Mouse (Mus musculus): Measurements from ENCODE around the gene Olfr1128. TPM values are rescaled to one million over a fixed set of nuclear protein-coding genes. Genes with fewer than 3 reads are reported as not detected.
"Not testable (repeated sequence)": the region's sequence is repeated elsewhere in the genome, so short reads cannot be mapped to it uniquely, and the experiment has no call there.

The Olfr1128 gene
- polyA plus RNA-seq, 1 experiment from 2014 or later, result not detected

GRCm38 (mm10) chr2:87506265-87506664 lies 39.1 kb downstream of the Olfr1128 start, which contains the start of gene Pramel6:
TSS of gene Pramel6 (plus strand) at chr2:87506565.
- Histone ChIP-seq H3K4me3 (ENCODE audit: low read length) (no peak within 1 kb of the TSS), H3K27ac (ENCODE audit: low read depth, low read length) (no peak within 1 kb of the TSS), H3K36me3 (ENCODE audit: control insufficient read depth, insufficient read depth, low read length) (no peaks in the 10 kb centered on the region), H3K9me3 (ENCODE audit: control insufficient read depth, low read length) (no peaks in the 10 kb centered on the region), H3K9ac (ENCODE audit: low read depth, low read length) (no peak within 1 kb of the TSS), H3K4me1 (ENCODE audit: control insufficient read depth, insufficient read depth, low read length) (no peaks in the 10 kb centered on the region), H3K27me3 (ENCODE audit: control insufficient read depth, insufficient read depth, low read length) (no peaks in the 10 kb centered on the region), H3K4me2 (replicated peaks; ENCODE audit: low read depth, low read length) (no peak within 1 kb of the TSS)
- ATAC-seq (ENCODE audit: low FRiP score, low TSS enrichment), result no peak
- 86% methylated on average over 6 of the region's 6 CpGs for WGBS

- not testable (repeated sequence) for H3K4me1 ChIP-seq (ENCODE audit: control insufficient read depth, insufficient read depth, low read length); ATAC-seq (ENCODE audit: low FRiP score, low TSS enrichment); H3K4me2 ChIP-seq (replicated peaks; ENCODE audit: low read depth, low read length); H3K4me3 ChIP-seq (ENCODE audit: low read length); H3K9ac ChIP-seq (ENCODE audit: low read depth, low read length); H3K9me3 ChIP-seq (ENCODE audit: control insufficient read depth, low read length); H3K27me3 ChIP-seq (ENCODE audit: control insufficient read depth, insufficient read depth, low read length); H3K27ac ChIP-seq (ENCODE audit: low read depth, low read length); H3K36me3 ChIP-seq (ENCODE audit: control insufficient read depth, insufficient read depth, low read length)
- 86% methylated on average over 4 of the region's 5 CpGs for WGBS
These were observed 48.3 kb downstream of the Olfr1128 start, which contains the start of gene Pramel7 for GRCm38 (mm10) chr2:87496993-87497392. TSS of gene Pramel7 (minus strand) at chr2:87497093.

Other genes starting within 250 kb of the Olfr1128 start
- not detected in 2 replicates for gene Olfr1118, start 238.0 kb downstream of the Olfr1128 start, polyA plus RNA-seq (2014; fragmentation: Nextera tagmentation; extraction: Ambion mirVana)
- not detected in 2 replicates for gene Olfr1120, start 190.7 kb downstream of the Olfr1128 start, polyA plus RNA-seq (2014; fragmentation: Nextera tagmentation; extraction: Ambion mirVana)
- not detected in 2 replicates for gene Olfr1121, start 175.6 kb downstream of the Olfr1128 start, polyA plus RNA-seq (2014; fragmentation: Nextera tagmentation; extraction: Ambion mirVana)
- gene Olfr1122, start 159.7 kb downstream of the Olfr1128 start, polyA plus RNA-seq (2014; fragmentation: Nextera tagmentation; extraction: Ambion mirVana), result not detected in 2 replicates
- gene Olfr1123, start 128.9 kb downstream of the Olfr1128 start, polyA plus RNA-seq (2014; fragmentation: Nextera tagmentation; extraction: Ambion mirVana), result not detected in 2 replicates
- 0.10 TPM in 1 of 2 replicates, not detected in the other for gene Olfr1124, start 115.3 kb downstream of the Olfr1128 start, polyA plus RNA-seq (2014; fragmentation: Nextera tagmentation; extraction: Ambion mirVana)
- gene Olfr1126, start 91.6 kb downstream of the Olfr1128 start, polyA plus RNA-seq (2014; fragmentation: Nextera tagmentation; extraction: Ambion mirVana), result not detected in 2 replicates
- gene Pramel7, start 48.4 kb downstream of the Olfr1128 start, polyA plus RNA-seq (2014; fragmentation: Nextera tagmentation; extraction: Ambion mirVana), result not detected in 2 replicates
- not detected in 2 replicates for gene Pramel6, start 39.0 kb downstream of the Olfr1128 start, polyA plus RNA-seq (2014; fragmentation: Nextera tagmentation; extraction: Ambion mirVana)
- gene Olfr153, start 13.7 kb downstream of the Olfr1128 start, polyA plus RNA-seq (2014; fragmentation: Nextera tagmentation; extraction: Ambion mirVana), result not detected in 2 replicates
- not detected in 2 replicates for gene Olfr1129, start 28.4 kb upstream of the Olfr1128 start, polyA plus RNA-seq (2014; fragmentation: Nextera tagmentation; extraction: Ambion mirVana)
- not detected in 2 replicates for gene Olfr1130, start 60.7 kb upstream of the Olfr1128 start, polyA plus RNA-seq (2014; fragmentation: Nextera tagmentation; extraction: Ambion mirVana)
- gene Olfr1131, start 81.6 kb upstream of the Olfr1128 start, polyA plus RNA-seq (2014; fragmentation: Nextera tagmentation; extraction: Ambion mirVana), result not detected in 2 replicates
- not detected in 2 replicates for gene Olfr1132, start 92.0 kb upstream of the Olfr1128 start, polyA plus RNA-seq (2014; fragmentation: Nextera tagmentation; extraction: Ambion mirVana)
- not detected in 2 replicates for gene Olfr1133, start 101.8 kb upstream of the Olfr1128 start, polyA plus RNA-seq (2014; fragmentation: Nextera tagmentation; extraction: Ambion mirVana)
- gene Olfr1134, start 112.9 kb upstream of the Olfr1128 start, polyA plus RNA-seq (2014; fragmentation: Nextera tagmentation; extraction: Ambion mirVana), result not detected in 2 replicates
- gene Olfr1135, start 128.1 kb upstream of the Olfr1128 start, polyA plus RNA-seq (2014; fragmentation: Nextera tagmentation; extraction: Ambion mirVana), result not detected in 2 replicates
- gene Olfr1136, start 148.4 kb upstream of the Olfr1128 start, polyA plus RNA-seq (2014; fragmentation: Nextera tagmentation; extraction: Ambion mirVana), result not detected in 2 replicates
- gene Olfr1137, start 167.6 kb upstream of the Olfr1128 start, polyA plus RNA-seq (2014; fragmentation: Nextera tagmentation; extraction: Ambion mirVana), result not detected in 2 replicates
- not detected in 2 replicates for gene Olfr1138, start 194.4 kb upstream of the Olfr1128 start, polyA plus RNA-seq (2014; fragmentation: Nextera tagmentation; extraction: Ambion mirVana)
- gene Olfr1140, start 198.2 kb upstream of the Olfr1128 start, polyA plus RNA-seq (2014; fragmentation: Nextera tagmentation; extraction: Ambion mirVana), result not detected in 2 replicates
- gene Olfr1141, start 208.4 kb upstream of the Olfr1128 start, polyA plus RNA-seq (2014; fragmentation: Nextera tagmentation; extraction: Ambion mirVana), result not detected in 2 replicates
- not detected in 2 replicates for gene Olfr152, start 233.9 kb upstream of the Olfr1128 start, polyA plus RNA-seq (2014; fragmentation: Nextera tagmentation; extraction: Ambion mirVana)

All from kidney, embryonic 14.5 days (tissue).